Mouse (Mus musculus) testis, adult 2 months (tissue): Measurements from ENCODE around the gene Tlcd1. TPM values are rescaled to one million over a fixed set of nuclear protein-coding genes. Genes with fewer than 3 reads are reported as not detected.
A peak's percentile ranks its signal among the peaks of the same experiment; 100 is the strongest.

Source experiments
- H3K27ac ChIP-seq: fragments of 200-500 bp; 2 replicates; pipeline ENCODE4 v1.5.1; 2012; ENCODE audit warnings: low read depth, low read length; ENCODE audit not compliant: control insufficient read depth, insufficient read depth
- H3K27me3 ChIP-seq: fragments of 200-500 bp; 2 replicates; pipeline ENCODE4 v1.6.1; 2012; ENCODE audit warnings: mild to moderate bottlenecking, low read length, moderate library complexity; ENCODE audit not compliant: control insufficient read depth, insufficient read depth
- H3K36me3 ChIP-seq: fragments of 200-500 bp; 2 replicates; pipeline ENCODE4 v1.6.1; 2012; ENCODE audit warnings: mild to moderate bottlenecking, low read length; ENCODE audit not compliant: control insufficient read depth, insufficient read depth
- H3K4me1 ChIP-seq: fragments of 200-500 bp; 2 replicates; pipeline ENCODE4 v1.6.1; 2012; ENCODE audit warnings: low read length; ENCODE audit not compliant: control insufficient read depth, insufficient read depth
- H3K4me3 ChIP-seq: fragments of 200-500 bp; 2 replicates; pipeline ENCODE4 v1.5.1; 2012; ENCODE audit warnings: low read depth, mild to moderate bottlenecking, low read length, moderate library complexity, mixed read lengths; ENCODE audit not compliant: control insufficient read depth
- CTCF ChIP-seq: fragments of 200-500 bp; IDR thresholded peaks from 2 replicates; pipeline ENCODE4 v1.5.1; 2012; ENCODE audit warnings: low read depth, mild to moderate bottlenecking, inconsistent platforms, low read length, moderate library complexity; ENCODE audit not compliant: control insufficient read depth, insufficient read depth, insufficient replicate concordance
- POLR2A ChIP-seq: fragments of 200-500 bp; IDR thresholded peaks from 2 replicates; pipeline ENCODE4 v1.6.1; 2012; ENCODE audit warnings: low read depth, mild to moderate bottlenecking, inconsistent platforms, low read length, moderate library complexity; ENCODE audit not compliant: control insufficient read depth
- polyA plus RNA-seq: library from polyadenylated mRNA; depleted of rRNA; stranded (reverse); fragments of >200 nt; gene quantifications from 2 replicates; pipeline ENCODE4 v1.2.3, GENCODE M21; 2012

Tlcd1 gene
- polyA plus RNA-seq, 1 experiment, result 73.7 TPM

GRCm38 (mm10) chr11:78162504-78162903 is 14.0 kb upstream of the Tlcd1 start:
- H3K27me3 ChIP-seq, result no peaks in the 10 kb centered on the region
- no peak overlapping the region for H3K4me3 ChIP-seq
- no peak overlapping the region for H3K27ac ChIP-seq
- peaks cover 23% of the 10 kb centered on the region for H3K4me1 ChIP-seq
- TF ChIP-seq POLR2A, result no peak
- TF ChIP-seq CTCF, result no peak
- no peaks in the 10 kb centered on the region for H3K36me3 ChIP-seq

GRCm38 (mm10) chr11:78163045-78163444 is 13.5 kb upstream of the Tlcd1 start:
- peaks cover 23% of the 10 kb centered on the region for H3K4me1 ChIP-seq
- TF ChIP-seq CTCF, result no peak
- no peak for TF ChIP-seq POLR2A
- no peaks in the 10 kb centered on the region for H3K36me3 ChIP-seq
- H3K27ac ChIP-seq, result no peak overlapping the region
- no peaks in the 10 kb centered on the region for H3K27me3 ChIP-seq
- no peak overlapping the region for H3K4me3 ChIP-seq

- no peak for TF ChIP-seq CTCF
- TF ChIP-seq POLR2A, result no peak
- Histone ChIP-seq H3K4me1 (peaks cover 24% of the 10 kb centered on the region), H3K36me3 (no peaks in the 10 kb centered on the region), H3K27ac (no peak overlapping the region), H3K4me3 (peak overlapping the region; percentile 94), H3K27me3 (no peaks in the 10 kb centered on the region)
These were observed 12.6 kb upstream of the Tlcd1 start for GRCm38 (mm10) chr11:78163681-78164603.

- TF ChIP-seq POLR2A (no peak), CTCF (no peak)
- no peak overlapping the region for H3K27ac ChIP-seq
- no peaks in the 10 kb centered on the region for H3K36me3 ChIP-seq
- peak overlapping the region; percentile 94 for H3K4me3 ChIP-seq
- H3K4me1 ChIP-seq, result peaks cover 28% of the 10 kb centered on the region
- H3K27me3 ChIP-seq, result no peaks in the 10 kb centered on the region
These were observed 11.9 kb upstream of the Tlcd1 start for GRCm38 (mm10) chr11:78164604-78164923.

- Histone ChIP-seq H3K36me3 (no peaks in the 10 kb centered on the region), H3K4me3 (peak within 1 kb of the TSS; percentile 94), H3K27ac (peak within 1 kb of the TSS; percentile 63), H3K4me1 (peaks cover 28% of the 10 kb centered on the region), H3K27me3 (no peaks in the 10 kb centered on the region)
- TF ChIP-seq POLR2A, result peak; percentile 49; the same call in 1 of the 2 replicates
- peak; percentile 14; the same call in 1 of the 2 replicates for TF ChIP-seq CTCF
These were observed 11.4 kb upstream of the Tlcd1 start, which contains the start of gene Traf4 for GRCm38 (mm10) chr11:78164924-78165760. Traf4 (minus strand) TSS chr11:78165589.

- H3K27ac ChIP-seq, result peak overlapping the region; percentile 40
- peak overlapping the region; percentile 94 for H3K4me3 ChIP-seq
- no peak for TF ChIP-seq CTCF
- no peaks in the 10 kb centered on the region for H3K27me3 ChIP-seq
- no peaks in the 10 kb centered on the region for H3K36me3 ChIP-seq
- H3K4me1 ChIP-seq, result peaks cover 28% of the 10 kb centered on the region
These were observed 10.8 kb upstream of the Tlcd1 start for GRCm38 (mm10) chr11:78165761-78166109.

GRCm38 (mm10) chr11:78166161-78166560 is 10.3 kb upstream of the Tlcd1 start:
- Histone ChIP-seq H3K27ac (no peak overlapping the region), H3K36me3 (no peaks in the 10 kb centered on the region), H3K4me1 (peaks cover 28% of the 10 kb centered on the region), H3K27me3 (no peaks in the 10 kb centered on the region), H3K4me3 (no peak overlapping the region)
- TF ChIP-seq CTCF (no peak), POLR2A (no peak)
